Mouse (Mus musculus) heart, postnatal 0 days (tissue): Measurements from ENCODE around the gene Gm2174. TPM values are rescaled to one million over a fixed set of nuclear protein-coding genes. Genes with fewer than 3 reads are reported as not detected.

ENCODE experiments used
- ATAC-seq: fragments of 200-750 bp; cut with Nextera tagmentation; 2 replicates; pipeline ENCODE4 v1.8.0; 2017; ENCODE audit warnings: low read depth, moderate number of reproducible peaks, moderate library complexity; ENCODE audit not compliant: insufficient read depth
- DNase-seq: peaks from one replicate; pipeline ENCODE4 v3.0.0-alpha.2; 2016; ENCODE audit warnings: low spot score
- H3K27ac ChIP-seq: fragments of 300-500 bp; sonication (generic); 2 replicates; pipeline ENCODE4 v1.5.1; 2014; ENCODE audit warnings: low read depth, mild to moderate bottlenecking
- H3K27me3 ChIP-seq: fragments of 300-500 bp; sonication (generic); 2 replicates; pipeline ENCODE4 v1.6.1; 2014; ENCODE audit warnings: low read length, mixed read lengths; ENCODE audit not compliant: control insufficient read depth, insufficient read depth
- H3K36me3 ChIP-seq: fragments of 300-500 bp; sonication (generic); replicated peaks from 2 replicates; pipeline ENCODE4 v1.6.1; 2014; ENCODE audit warnings: low read length, mixed read lengths; ENCODE audit not compliant: control insufficient read depth, insufficient read depth
- H3K4me1 ChIP-seq: fragments of 300-500 bp; sonication (generic); 2 replicates; pipeline ENCODE4 v1.6.1; 2014; ENCODE audit warnings: antibody characterized with exemption; ENCODE audit not compliant: control insufficient read depth, insufficient read depth
- H3K4me2 ChIP-seq: fragments of 300-500 bp; sonication (generic); 2 replicates; pipeline ENCODE4 v1.6.1; 2014; ENCODE audit warnings: low read depth, mild to moderate bottlenecking, low read length, moderate library complexity
- H3K4me3 ChIP-seq: fragments of 300-500 bp; sonication (generic); 2 replicates; pipeline ENCODE4 v1.5.1; 2014; ENCODE audit warnings: low read depth, low read length
- H3K9ac ChIP-seq: fragments of 300-500 bp; sonication (generic); replicated peaks from 2 replicates; pipeline ENCODE4 v1.6.1; 2014; ENCODE audit warnings: low read depth, low read length, mixed read lengths
- H3K9me3 ChIP-seq: fragments of 300-500 bp; sonication (generic); replicated peaks from 2 replicates; pipeline ENCODE4 v1.6.1; 2016; ENCODE audit warnings: low read length; ENCODE audit not compliant: control insufficient read depth
- CTCF ChIP-seq: IDR thresholded peaks from 2 replicates; pipeline ENCODE4 v1.5.1; 2016; ENCODE audit warnings: antibody characterized with exemption, control low read depth, low read depth
- EP300 ChIP-seq: IDR thresholded peaks from 2 replicates; pipeline ENCODE4 v1.6.1; 2016; ENCODE audit warnings: antibody characterized with exemption, low read depth
- WGBS: fragments of 180-500 bp; shearing (Covaris S2); extraction: QIAGEN DNeasy Blood & Tissue Kit; methylation state at CpG from one replicate; pipeline ENCODE4 v1.1.7; 2014; 5-methylcytosine and 5-hydroxymethylcytosine counted together
- polyA plus RNA-seq: library from polyadenylated mRNA; unstranded; fragments of >200 nt; fragmentation: Nextera tagmentation; extraction: Ambion mirVana; gene quantifications from 2 replicates; pipeline ENCODE4 v1.2.1, GENCODE M21; 2015
- total RNA-seq: library from RNA; depleted of rRNA; stranded (reverse); fragments of >200 nt; gene quantifications from 2 replicates; pipeline ENCODE4 v1.2.3, GENCODE M21; 2014; ENCODE audit warnings: low replicate concordance; rRNA removed

Gm2174 gene
- total RNA-seq, result not detected in 2 replicates
- polyA plus RNA-seq, result 1.5 and 1.6 TPM in 2 replicates

DNA sequence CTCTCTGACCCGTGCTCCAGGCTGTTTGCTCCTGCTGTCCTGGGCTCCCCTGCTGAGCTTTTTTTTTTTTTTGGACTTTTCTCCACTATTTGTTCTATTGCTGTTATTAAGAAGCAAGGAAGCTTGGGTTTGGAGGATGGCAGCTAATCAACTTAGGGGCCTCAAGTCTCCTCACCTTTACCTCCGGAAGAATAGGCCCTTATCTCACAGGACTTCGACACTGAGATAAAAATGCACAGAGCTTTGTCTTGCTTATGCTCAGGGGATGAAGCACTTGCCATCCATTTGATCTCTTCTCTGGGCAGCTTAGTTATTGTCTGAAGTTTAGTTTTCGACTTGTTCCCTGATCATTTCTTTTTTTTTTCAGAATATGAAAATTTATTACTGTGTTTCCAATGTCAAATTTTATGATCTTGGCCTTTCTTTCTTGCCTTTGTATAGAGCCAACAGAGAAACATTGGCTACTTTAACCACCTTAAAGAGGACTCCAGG lies at the start of gene Gm2174:
Gene Gm2174 (plus strand): TSS at position 442 of the 492 bp plus-strand sequence.
- DNase-seq (no peak), ATAC-seq (no peak)
- Histone ChIP-seq H3K27ac (peak within 1 kb of the TSS; percentile 71), H3K9ac (no peak within 1 kb of the TSS), H3K4me2 (no peak within 1 kb of the TSS), H3K4me3 (no peak within 1 kb of the TSS), H3K36me3 (no peaks in the 10 kb centered on the region), H3K27me3 (no peaks in the 10 kb centered on the region), H3K9me3 (no peaks in the 10 kb centered on the region), H3K4me1 (0 out of 2 replicates have a peak, but pooled peaks cover 3% of the 10 kb centered on the region)
- TF ChIP-seq CTCF, result no peak
- no peak for TF ChIP-seq EP300
- WGBS, result 56% methylated on average over 4 of the region's 4 CpGs

DNA sequence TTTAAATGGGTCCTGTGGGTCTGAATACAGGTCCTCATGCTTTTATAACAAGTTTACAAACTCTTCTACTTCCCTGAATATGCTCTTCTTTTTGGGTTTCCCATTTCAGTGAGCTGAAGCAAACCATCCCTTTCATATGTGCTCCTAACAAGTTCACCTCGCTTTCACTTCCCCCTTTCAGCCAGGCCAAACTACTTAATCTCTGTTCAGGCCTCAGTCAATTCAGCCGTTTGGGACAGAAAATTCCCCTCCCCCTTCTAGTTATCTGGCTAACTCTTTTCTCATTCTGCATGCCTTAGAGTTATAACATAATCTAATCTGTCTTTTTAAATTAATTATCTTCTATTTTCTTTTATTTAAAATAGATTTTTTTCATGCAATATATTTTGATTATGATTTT lies 43.1 kb upstream of the Gm2174 start:
- no peak overlapping the region for H3K4me3 ChIP-seq
- no peaks in the 10 kb centered on the region for H3K36me3 ChIP-seq
- no peaks in the 10 kb centered on the region for H3K27me3 ChIP-seq
- ATAC-seq, result no peak
- 31% methylated on average over 2 of the region's 2 CpGs for WGBS
- no peak overlapping the region for H3K9ac ChIP-seq
- no peak for DNase-seq
- H3K27ac ChIP-seq, result no peak overlapping the region
- no peaks in the 10 kb centered on the region for H3K4me1 ChIP-seq
- H3K9me3 ChIP-seq, result no peaks in the 10 kb centered on the region
- TF ChIP-seq EP300 (no peak), CTCF (no peak)
- no peak overlapping the region for H3K4me2 ChIP-seq

DNA sequence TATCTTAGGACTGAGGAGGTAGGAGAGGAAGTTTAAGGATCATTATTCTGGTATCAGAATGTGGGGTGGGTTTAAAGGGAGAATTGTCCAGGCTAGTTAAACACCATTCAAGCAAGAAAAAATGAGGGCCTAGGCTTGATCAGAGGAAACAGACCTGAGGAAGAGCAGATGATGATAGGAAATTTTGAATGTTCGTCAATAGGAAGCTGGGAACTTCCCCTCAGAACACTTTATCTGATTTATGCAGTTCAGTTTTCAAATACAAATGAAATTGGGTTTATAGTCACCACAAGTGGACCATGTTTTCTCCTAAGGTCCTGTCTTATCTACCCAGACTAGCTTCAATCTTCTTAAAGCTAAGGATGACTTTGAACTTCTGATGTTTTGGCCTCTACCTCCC lies 42.3 kb upstream of the Gm2174 start:
- Histone ChIP-seq H3K27me3 (no peaks in the 10 kb centered on the region), H3K27ac (no peak overlapping the region), H3K4me3 (no peak overlapping the region), H3K36me3 (no peaks in the 10 kb centered on the region), H3K9me3 (no peaks in the 10 kb centered on the region), H3K9ac (no peak overlapping the region), H3K4me2 (no peak overlapping the region), H3K4me1 (no peaks in the 10 kb centered on the region)
- ATAC-seq (no peak), DNase-seq (no peak)
- 57% methylated on average over 1 of the region's 1 CpGs for WGBS
- no peak for TF ChIP-seq EP300
- no peak for TF ChIP-seq CTCF

DNA sequence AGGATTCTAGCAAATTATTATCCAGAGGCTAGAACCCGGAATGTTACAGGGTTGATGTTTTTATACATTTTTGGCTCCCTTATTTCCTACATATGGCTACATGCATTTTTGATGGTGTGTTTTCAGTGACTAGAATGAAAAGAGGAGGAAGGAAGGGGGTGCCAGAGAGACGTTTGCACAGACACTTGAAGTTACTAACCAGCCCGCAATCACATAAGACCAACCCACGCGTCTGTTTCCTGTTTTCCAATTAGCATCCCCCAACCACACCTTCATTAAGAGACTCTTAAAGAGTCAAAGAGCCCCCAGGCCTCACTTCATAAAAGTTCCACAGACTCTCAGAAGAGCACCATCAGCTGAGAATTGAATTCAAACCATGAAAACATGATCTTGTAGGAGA lies 41.6 kb upstream of the Gm2174 start:
- Histone ChIP-seq H3K36me3 (no peaks in the 10 kb centered on the region), H3K9ac (no peak overlapping the region), H3K4me3 (no peak overlapping the region), H3K9me3 (no peaks in the 10 kb centered on the region), H3K4me2 (no peak overlapping the region), H3K27ac (no peak overlapping the region), H3K4me1 (no peaks in the 10 kb centered on the region), H3K27me3 (no peaks in the 10 kb centered on the region)
- WGBS, result 61% methylated on average over 5 of the region's 5 CpGs
- DNase-seq, result no peak
- no peak for TF ChIP-seq EP300
- no peak for TF ChIP-seq CTCF
- no peak for ATAC-seq

DNA sequence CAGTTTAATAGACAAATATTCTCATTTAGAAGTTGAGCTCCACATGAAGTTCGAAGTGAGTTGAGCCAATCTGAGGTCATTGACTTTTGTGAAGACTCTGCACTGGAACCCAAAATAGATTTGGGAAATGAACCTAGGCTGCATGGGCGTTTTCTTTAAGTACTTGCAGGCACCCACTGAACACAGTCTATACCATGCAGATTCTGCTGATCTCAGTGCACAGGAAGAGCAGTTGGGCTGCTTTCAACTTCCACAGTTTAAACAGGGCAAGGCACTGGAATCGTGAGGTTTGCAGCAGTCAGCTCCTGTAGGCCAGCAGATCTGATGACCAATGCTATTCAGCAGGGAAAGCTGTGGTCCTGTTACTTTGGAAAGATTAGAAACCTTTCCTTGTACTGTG lies 31.5 kb upstream of the Gm2174 start:
- Histone ChIP-seq H3K9me3 (no peaks in the 10 kb centered on the region), H3K4me2 (no peak overlapping the region), H3K9ac (no peak overlapping the region), H3K36me3 (no peaks in the 10 kb centered on the region), H3K27ac (no peak overlapping the region), H3K27me3 (no peaks in the 10 kb centered on the region), H3K4me1 (no peaks in the 10 kb centered on the region), H3K4me3 (no peak overlapping the region)
- TF ChIP-seq EP300 (no peak), CTCF (no peak)
- ATAC-seq (no peak), DNase-seq (no peak)
- 49% methylated on average over 3 of the region's 3 CpGs for WGBS

DNA sequence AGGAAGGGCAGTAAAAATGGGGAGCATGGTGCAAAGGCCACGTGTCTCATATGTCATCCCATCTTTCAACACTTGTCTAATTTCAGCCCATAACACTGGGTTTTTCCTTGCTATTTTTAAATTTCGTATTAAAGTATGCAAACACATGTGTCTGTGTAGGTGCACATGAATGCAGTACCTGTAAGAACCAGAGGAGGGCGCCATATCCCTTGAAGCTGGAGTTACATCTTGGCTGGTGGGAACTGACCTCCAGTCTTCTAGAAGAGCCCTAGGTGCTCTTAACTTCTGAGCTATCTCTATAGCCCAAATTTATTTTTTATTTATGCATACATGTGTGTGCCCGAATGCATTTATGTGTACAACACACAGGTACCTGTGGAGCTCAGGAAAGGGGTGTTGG lies 30.2 kb upstream of the Gm2174 start:
- no peak overlapping the region for H3K4me2 ChIP-seq
- ATAC-seq (no peak), DNase-seq (no peak)
- no peak for TF ChIP-seq CTCF
- no peak for TF ChIP-seq EP300
- H3K9ac ChIP-seq, result no peak overlapping the region
- no peaks in the 10 kb centered on the region for H3K27me3 ChIP-seq
- no peak overlapping the region for H3K27ac ChIP-seq
- WGBS, result 61% methylated on average over 4 of the region's 4 CpGs
- no peak overlapping the region for H3K4me3 ChIP-seq
- H3K9me3 ChIP-seq, result no peaks in the 10 kb centered on the region
- no peaks in the 10 kb centered on the region for H3K4me1 ChIP-seq
- no peaks in the 10 kb centered on the region for H3K36me3 ChIP-seq
